Mouse (Mus musculus) C2C12 (cell line): ENCODE measurements around the gene Stx2.

Experiments
- CEBPB ChIP-seq: IDR thresholded peaks from one replicate; pipeline ENCODE4 v1.6.1; 2011; ENCODE audit warnings: low read depth, mild to moderate bottlenecking, control low read depth, moderate library complexity
- CTCF ChIP-seq: IDR thresholded peaks from one replicate; pipeline ENCODE4 v1.5.1; 2011; ENCODE audit not compliant: control insufficient read depth, insufficient read depth, insufficient read length
- MAX ChIP-seq: IDR thresholded peaks from one replicate; pipeline ENCODE4 v1.6.1; 2011; ENCODE audit warnings: mild to moderate bottlenecking, control low read depth
- MYOG ChIP-seq: IDR thresholded peaks from one replicate; pipeline ENCODE4 v1.6.1; 2011; ENCODE audit not compliant: control insufficient read depth, insufficient read length; ENCODE audit errors: extremely low read depth

- no peak for TF ChIP-seq CTCF
- TF ChIP-seq MAX, result no peak
- TF ChIP-seq CEBPB, result no peak
- no peak for TF ChIP-seq MYOG
Measured at GRCm38 (mm10) chr5:129036678-129037077, 28.3 kb upstream of the Stx2 start.
